Mouse (Mus musculus) kidney, postnatal 0 days (tissue): ENCODE measurements at regions not wholly inside any gene's neighbourhood (a gene's known extent, or its start where the extent isn't known, plus 50 kb on each side); places are given as distances from the start of the nearest gene placed in this dataset.

Experiments used
- ATAC-seq: fragments of 200-750 bp; cut with Nextera tagmentation; replicated peaks from 2 replicates; pipeline ENCODE4 v1.8.0; 2017; ENCODE audit warnings: low read depth, moderate number of reproducible peaks, moderate TSS enrichment, moderate library complexity; ENCODE audit not compliant: low FRiP score
- DNase-seq: peaks from one replicate; pipeline ENCODE4 v3.0.0-alpha.2; 2016; ENCODE audit warnings: low spot score
- H3K27ac ChIP-seq: fragments of 300-500 bp; sonication (generic); 2 replicates; pipeline ENCODE4 v1.5.1; 2014; ENCODE audit warnings: mild to moderate bottlenecking
- H3K27me3 ChIP-seq: fragments of 300-500 bp; sonication (generic); 2 replicates; pipeline ENCODE4 v1.6.1; 2014; ENCODE audit warnings: low read length, mixed read lengths; ENCODE audit not compliant: insufficient read depth
- H3K36me3 ChIP-seq: fragments of 300-500 bp; sonication (generic); 2 replicates; pipeline ENCODE4 v1.6.1; 2014; ENCODE audit warnings: low read length, mixed read lengths; ENCODE audit not compliant: insufficient read depth
- H3K4me1 ChIP-seq: fragments of 300-500 bp; sonication (generic); replicated peaks from 2 replicates; pipeline ENCODE4 v1.6.1; 2014; ENCODE audit warnings: antibody characterized with exemption, low read length, mixed read lengths; ENCODE audit not compliant: insufficient read depth
- H3K4me2 ChIP-seq: fragments of 300-500 bp; sonication (generic); 2 replicates; pipeline ENCODE4 v1.6.1; 2014; ENCODE audit warnings: mild to moderate bottlenecking, low read length, moderate library complexity, mixed read lengths
- H3K4me3 ChIP-seq: fragments of 300-500 bp; sonication (generic); replicated peaks from 2 replicates; pipeline ENCODE4 v1.5.1; 2014; ENCODE audit warnings: low read depth, low read length
- H3K9ac ChIP-seq: fragments of 300-500 bp; sonication (generic); 2 replicates; pipeline ENCODE4 v1.6.1; 2014; ENCODE audit warnings: low read depth, low read length
- H3K9me3 ChIP-seq: fragments of 300-500 bp; sonication (generic); replicated peaks from 2 replicates; pipeline ENCODE4 v1.6.1; 2016; ENCODE audit warnings: low read length, inconsistent platforms, mixed read lengths
- CTCF ChIP-seq: IDR thresholded peaks from 2 replicates; pipeline ENCODE4 v1.5.1; 2016; ENCODE audit warnings: antibody characterized with exemption, low read depth, mild to moderate bottlenecking, moderate library complexity
- WGBS: fragments of 180-500 bp; shearing (Covaris S2); extraction: QIAGEN DNeasy Blood & Tissue Kit; methylation state at CpG from one replicate; pipeline ENCODE4 v1.1.7; 2014; 5-methylcytosine and 5-hydroxymethylcytosine counted together

DNA sequence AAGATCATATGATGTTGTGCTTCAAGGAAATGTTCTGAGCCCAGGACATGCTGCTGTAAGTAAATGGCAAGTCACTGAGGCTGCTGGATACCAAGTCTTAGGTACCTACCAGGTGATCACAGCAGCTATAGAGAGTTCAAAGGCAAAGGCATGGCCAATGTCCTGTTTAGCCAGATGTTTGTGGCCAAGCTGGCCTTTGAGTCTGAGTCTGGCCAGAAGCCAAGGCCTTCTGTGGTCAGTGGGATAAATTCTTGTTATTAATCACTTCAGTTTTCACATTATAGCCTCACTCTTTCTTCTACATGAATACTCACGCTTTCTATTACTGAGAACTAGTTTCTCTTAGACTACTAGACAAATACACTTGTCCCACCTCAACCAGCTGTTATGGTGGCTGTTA lies 210.3 kb downstream of the Zpld1 start:
- DNase-seq (no peak), ATAC-seq (no peak)
- no peak overlapping the region for H3K4me3 ChIP-seq
- WGBS: 72% methylated on average over 1 of the region's 1 CpGs
- TF ChIP-seq CTCF: no peak
- H3K27ac ChIP-seq: no peak overlapping the region
- no peak overlapping the region for H3K4me2 ChIP-seq
- H3K9me3 ChIP-seq: no peaks in the 10 kb centered on the region
- no peaks in the 10 kb centered on the region for H3K4me1 ChIP-seq
- no peak overlapping the region for H3K9ac ChIP-seq
- H3K36me3 ChIP-seq: no peaks in the 10 kb centered on the region
- no peaks in the 10 kb centered on the region for H3K27me3 ChIP-seq

- no peak for DNase-seq
Observed at GRCm38 (mm10) chr16:55076172-55076571, 221.6 kb downstream of the Zpld1 start.

DNA sequence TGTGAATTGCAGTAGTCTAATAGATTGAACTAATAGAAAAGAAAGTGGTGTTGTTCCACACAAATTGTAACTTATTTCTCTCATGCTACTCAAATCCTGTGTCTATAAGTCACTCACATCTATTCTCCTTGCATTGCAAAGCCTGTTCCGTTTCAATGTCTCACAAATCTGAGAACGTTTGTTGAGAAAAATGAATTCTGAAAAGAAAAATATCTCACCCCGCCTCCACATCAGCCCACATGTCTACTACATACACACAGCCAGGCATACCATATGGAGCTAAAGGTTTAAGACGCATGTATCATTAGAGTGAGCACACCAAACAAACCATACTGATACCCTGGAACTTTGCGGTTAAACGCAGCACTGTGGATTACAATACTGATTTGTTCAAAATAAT lies 258.0 kb downstream of the Zpld1 start:
- ATAC-seq: no peak
- DNase-seq: no peak
- H3K9me3 ChIP-seq: no peaks in the 10 kb centered on the region
- H3K36me3 ChIP-seq: no peaks in the 10 kb centered on the region
- 90% methylated on average over 6 of the region's 6 CpGs for WGBS
- H3K4me2 ChIP-seq: no peak overlapping the region
- no peaks in the 10 kb centered on the region for H3K4me1 ChIP-seq
- TF ChIP-seq CTCF: no peak
- H3K27me3 ChIP-seq: no peaks in the 10 kb centered on the region
- H3K27ac ChIP-seq: no peak overlapping the region
- no peak overlapping the region for H3K9ac ChIP-seq
- no peak overlapping the region for H3K4me3 ChIP-seq

More at GRCm38 (mm10) chr16:55076172-55076571, 221.6 kb downstream of the Zpld1 start:
- 60% methylated on average over 1 of the region's 1 CpGs for whole genome bisulfite sequencing
- Histone ChIP-seq H3K4me3 (no peak overlapping the region), H3K27ac (no peak overlapping the region), H3K4me2 (no peak overlapping the region), H3K9me3 (no peaks in the 10 kb centered on the region), H3K9ac (no peak overlapping the region), H3K27me3 (no peaks in the 10 kb centered on the region), H3K4me1 (no peaks in the 10 kb centered on the region), H3K36me3 (no peaks in the 10 kb centered on the region)
- no peak for TF ChIP-seq CTCF
- no peak for ATAC-seq

DNA sequence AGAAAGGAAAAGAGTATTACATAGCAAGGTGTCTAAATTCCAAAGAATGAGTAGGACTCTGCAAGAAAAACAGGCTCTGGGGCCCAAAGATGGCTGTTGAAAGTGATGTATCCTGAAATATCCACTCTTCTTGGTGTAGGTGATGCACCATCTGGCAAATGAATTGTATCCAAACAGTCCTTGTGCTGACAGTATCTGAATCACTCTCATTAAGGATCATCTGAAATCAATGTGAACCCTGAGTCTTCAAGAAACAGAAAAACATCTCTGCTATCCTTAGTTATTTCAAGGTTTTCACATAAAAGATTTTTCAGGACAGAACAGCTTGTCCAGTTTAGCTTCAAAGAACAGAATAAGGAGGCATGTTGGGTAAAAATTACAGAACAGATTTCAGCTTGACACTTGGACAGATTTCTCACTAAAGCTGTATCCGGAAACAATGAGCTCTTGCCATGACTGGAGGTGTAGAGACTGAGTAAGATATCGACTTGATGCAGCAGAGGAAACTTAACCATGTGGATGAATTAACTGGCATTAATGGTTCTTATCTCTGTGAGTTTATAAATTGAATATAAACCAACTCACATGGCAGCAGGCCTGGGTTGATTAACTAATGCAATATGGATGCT lies 296.0 kb downstream of the Zpld1 start:
- DNase-seq (no peak), ATAC-seq (no peak)
- Histone ChIP-seq H3K27ac (no peak overlapping the region), H3K36me3 (no peaks in the 10 kb centered on the region), H3K4me2 (no peak overlapping the region), H3K27me3 (no peaks in the 10 kb centered on the region), H3K9ac (no peak overlapping the region), H3K9me3 (no peaks in the 10 kb centered on the region), H3K4me3 (no peak overlapping the region), H3K4me1 (no peaks in the 10 kb centered on the region)
- WGBS: 78% methylated on average over 2 of the region's 2 CpGs
- no peak for TF ChIP-seq CTCF

GRCm38 (mm10) chr16:54991595-54992240 lies 306.1 kb downstream of the Zpld1 start:
- Histone ChIP-seq H3K36me3 (no peaks in the 10 kb centered on the region), H3K4me2 (no peak overlapping the region), H3K4me3 (no peak overlapping the region), H3K4me1 (no peaks in the 10 kb centered on the region), H3K9ac (no peak overlapping the region), H3K27ac (no peak overlapping the region), H3K27me3 (no peaks in the 10 kb centered on the region), H3K9me3 (no peaks in the 10 kb centered on the region)
- ATAC-seq (no peak), DNase-seq (peak; percentile 19)
- TF ChIP-seq CTCF: no peak
- 20% methylated on average over 4 of the region's 4 CpGs for WGBS

DNA sequence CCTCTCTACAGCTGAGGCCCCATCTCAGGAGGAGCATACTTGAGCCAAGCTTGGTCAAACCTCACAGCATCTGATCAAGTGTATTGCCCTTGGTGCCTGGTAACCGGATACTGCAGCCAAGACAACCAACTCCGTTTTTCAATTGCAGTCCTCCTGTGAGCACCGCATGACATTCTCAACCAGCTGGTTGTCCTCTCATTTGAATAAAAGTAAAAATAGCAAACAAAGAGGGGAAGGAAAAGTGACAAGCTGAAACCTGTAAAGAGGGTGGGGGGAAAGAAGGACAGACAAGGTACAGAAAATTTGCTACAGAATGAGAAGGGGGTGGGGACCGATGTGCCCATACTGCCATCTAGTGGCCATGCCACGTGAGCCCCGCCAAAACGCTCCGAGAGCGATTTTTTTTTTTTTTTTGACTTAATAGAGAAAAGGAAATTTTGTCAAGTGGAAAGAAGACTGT lies 314.0 kb downstream of the Zpld1 start:
- Histone ChIP-seq H3K9me3 (no peaks in the 10 kb centered on the region), H3K27me3 (no peaks in the 10 kb centered on the region), H3K4me3 (no peak overlapping the region), H3K27ac (no peak overlapping the region), H3K36me3 (no peaks in the 10 kb centered on the region), H3K4me2 (peak overlapping the region; percentile 45; the same call in 1 of the 2 replicates), H3K4me1 (no peaks in the 10 kb centered on the region), H3K9ac (no peak overlapping the region)
- whole genome bisulfite sequencing: 2% methylated on average over 9 of the region's 9 CpGs
- peak; percentile 92 for TF ChIP-seq CTCF
- DNase-seq: peak; percentile 78
- no peak; the same call in 1 of the 2 replicates for ATAC-seq
